Mouse (Mus musculus) thymus, postnatal 25 days (tissue): ENCODE data around the gene Tdrd1.
"Not testable (repeated sequence)": the region's sequence is repeated elsewhere in the genome, so short reads cannot be mapped to it uniquely, and the experiment has no call there.

Experiments used
- DNase-seq: peaks from one replicate; pipeline ENCODE4 v3.0.0; 2022

Gene Tdrd1

DNA sequence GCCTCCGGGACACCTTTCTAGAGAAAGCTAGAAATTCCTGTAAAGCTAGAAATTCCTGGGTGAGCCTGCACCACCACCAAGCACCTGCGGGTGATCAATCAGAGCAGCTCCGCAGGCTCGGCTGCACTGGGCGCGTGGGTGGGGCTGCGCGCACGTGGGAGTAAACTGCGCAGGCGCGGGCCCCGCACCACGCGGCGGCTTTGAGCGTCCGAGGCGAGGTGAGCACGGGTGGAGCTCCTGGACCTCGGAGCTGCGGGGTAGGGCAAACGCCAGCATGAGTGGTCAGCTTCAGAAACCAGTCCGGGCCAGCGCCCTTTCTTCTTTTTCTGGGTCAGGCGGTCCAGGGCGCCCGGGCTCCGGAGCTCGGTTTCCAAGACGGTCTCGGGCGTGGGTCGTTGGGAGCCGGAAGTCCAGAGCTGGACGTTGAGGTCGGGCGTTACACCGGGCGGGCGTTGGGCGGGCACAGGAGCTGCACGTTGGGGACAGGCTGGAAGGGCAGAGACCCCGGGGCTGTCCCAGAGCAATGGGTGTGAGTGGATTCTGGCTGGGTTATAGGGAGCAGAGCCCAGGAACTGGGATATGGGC is at the start of gene Tdrd1:
Tdrd1 (plus strand) TSS at position 163 of the 585 bp plus-strand sequence.
- no peak for DNase-seq

- peak; percentile 40 for DNase-seq
These were observed 49.2 kb upstream of the Tdrd1 start for GRCm38 (mm10) chr19:56776719-56777382.

- DNase-seq = not testable (repeated sequence)
These were observed 47.5 kb upstream of the Tdrd1 start for GRCm38 (mm10) chr19:56778532-56778931.

- DNase-seq = no peak
These were observed 38.1 kb upstream of the Tdrd1 start for GRCm38 (mm10) chr19:56787911-56788310.

GRCm38 (mm10) chr19:56788952-56789351 is 37.1 kb upstream of the Tdrd1 start:
- no peak for DNase-seq

DNA sequence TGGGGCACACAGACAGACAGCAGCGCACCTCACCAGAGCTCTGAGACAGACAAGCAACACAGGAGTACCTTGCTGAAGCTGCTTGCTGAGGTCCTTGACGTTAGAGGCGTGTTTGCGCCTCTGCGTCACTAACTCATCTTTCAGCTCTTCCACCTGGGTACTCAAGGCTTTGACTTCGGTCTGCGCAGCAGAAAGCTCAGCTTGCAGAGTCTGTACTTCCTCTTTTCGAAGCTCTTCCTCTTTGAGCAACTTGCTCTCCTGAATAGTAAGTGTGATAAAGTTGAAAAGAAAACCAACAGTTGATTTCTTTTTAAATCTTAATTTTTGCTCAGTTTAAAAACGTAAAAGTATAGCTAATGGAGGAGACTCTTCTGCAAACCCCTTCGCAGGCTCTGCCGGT is 28.6 kb upstream of the Tdrd1 start:
- no peak for DNase-seq

DNA sequence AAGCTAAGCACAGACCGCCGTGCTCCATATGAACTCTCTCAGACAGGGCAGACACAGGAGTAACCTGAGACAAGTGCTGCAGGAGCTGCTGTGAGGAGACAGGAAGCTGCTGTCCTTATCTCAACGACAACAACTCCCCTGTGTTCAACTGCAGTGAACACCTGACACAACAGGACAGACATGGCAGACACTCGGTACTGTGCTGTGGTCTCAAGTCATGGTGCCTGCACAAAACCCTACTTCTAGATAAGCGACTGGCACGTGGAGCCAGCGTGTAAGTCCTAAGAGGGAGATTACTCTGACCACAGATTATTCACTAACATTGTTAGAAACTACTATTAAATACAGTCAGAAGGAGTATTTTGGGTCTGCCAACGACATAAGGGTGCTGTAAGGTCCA is 25.8 kb upstream of the Tdrd1 start:
- no peak for DNase-seq

- no peak for DNase-seq
These were observed 24.9 kb upstream of the Tdrd1 start for GRCm38 (mm10) chr19:56800930-56801655.

- DNase-seq = no peak
These were observed 24.2 kb upstream of the Tdrd1 start for GRCm38 (mm10) chr19:56801656-56802351.

DNA sequence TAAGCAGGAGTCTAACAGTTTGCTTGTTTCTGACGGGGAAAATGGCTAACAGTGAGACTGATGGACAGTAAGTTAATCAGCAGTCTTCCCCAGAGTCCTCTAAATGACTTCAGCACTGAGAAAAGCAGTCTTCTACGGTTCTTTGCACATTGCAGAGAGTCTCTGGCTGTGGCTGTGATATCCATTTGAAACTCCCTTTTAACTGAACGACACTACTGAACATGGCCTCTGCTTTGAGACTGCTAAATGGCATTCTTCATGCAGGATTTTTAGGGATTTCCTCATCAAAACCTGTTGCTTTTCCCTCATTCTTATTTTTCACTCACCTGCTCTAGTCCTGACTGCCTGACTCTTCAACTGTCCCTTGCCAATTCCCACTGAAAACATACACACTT is 23.7 kb upstream of the Tdrd1 start:
- DNase-seq = no peak

GRCm38 (mm10) chr19:56805366-56805765 is 20.6 kb upstream of the Tdrd1 start:
- DNase-seq = peak; percentile 10

DNA sequence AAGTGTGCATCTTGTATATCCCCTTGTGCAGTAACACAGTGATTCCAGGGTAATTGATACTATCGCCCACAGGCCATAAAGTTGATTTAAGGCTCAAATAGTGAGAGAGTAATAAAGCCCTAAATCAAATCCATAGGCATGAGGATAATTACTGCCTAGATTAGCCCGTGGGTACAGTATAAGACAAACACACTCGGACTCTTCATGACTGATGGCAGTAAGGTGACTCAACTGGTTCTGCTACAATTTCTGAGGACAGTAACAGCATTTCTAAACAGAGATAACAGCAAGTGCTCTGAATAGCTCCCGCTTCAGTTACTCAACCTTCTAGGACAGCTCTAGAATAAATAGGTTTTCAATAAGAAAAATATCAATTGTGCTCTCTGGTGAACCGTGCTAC is 18.9 kb upstream of the Tdrd1 start:
- no peak for DNase-seq

DNA sequence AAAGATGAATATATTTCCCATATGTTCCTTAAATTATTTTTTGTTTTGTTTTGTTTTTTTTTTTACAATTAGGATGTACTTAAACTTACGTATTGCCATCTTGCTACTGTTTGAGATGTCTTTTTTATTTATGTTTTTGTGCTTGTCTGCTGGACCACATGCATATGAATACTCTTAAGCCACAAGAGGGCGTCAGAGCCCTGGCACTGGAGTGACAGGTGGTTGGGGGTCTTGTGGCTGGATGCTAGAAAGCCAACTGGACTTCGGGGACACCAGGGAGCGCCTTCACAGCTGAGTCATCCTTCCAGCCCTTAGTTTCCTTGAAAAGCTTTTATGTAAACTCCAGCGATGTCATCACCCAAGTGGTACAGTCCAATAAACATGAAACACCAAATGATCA is 17.2 kb upstream of the Tdrd1 start:
- no peak for DNase-seq

DNA sequence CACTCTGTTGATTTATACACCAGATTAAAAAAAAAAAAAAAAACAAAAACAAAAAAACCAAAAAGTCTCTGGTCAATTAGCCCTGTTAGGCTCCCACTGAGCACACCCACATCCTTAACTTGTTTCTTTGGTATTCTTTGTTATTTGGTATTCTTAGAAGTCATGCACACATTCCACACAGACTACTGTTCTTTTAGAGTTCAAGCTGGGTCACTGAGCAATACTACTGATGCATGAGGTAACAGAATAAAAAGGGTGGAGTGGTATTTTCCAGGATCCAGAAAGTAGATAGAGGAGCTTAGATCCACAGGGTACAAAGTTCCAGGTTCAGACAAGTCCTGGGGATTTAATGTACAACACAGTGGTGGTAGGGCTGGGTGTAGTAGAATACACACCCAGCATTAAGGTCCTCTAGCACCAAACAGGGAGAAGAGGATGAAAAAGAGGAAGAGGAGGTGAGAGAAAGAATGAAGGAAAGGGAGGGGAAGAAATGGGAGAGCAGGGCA is 15.3 kb upstream of the Tdrd1 start:
- DNase-seq = no peak

GRCm38 (mm10) chr19:56811590-56811989 is 14.4 kb upstream of the Tdrd1 start:
- no peak for DNase-seq

DNA sequence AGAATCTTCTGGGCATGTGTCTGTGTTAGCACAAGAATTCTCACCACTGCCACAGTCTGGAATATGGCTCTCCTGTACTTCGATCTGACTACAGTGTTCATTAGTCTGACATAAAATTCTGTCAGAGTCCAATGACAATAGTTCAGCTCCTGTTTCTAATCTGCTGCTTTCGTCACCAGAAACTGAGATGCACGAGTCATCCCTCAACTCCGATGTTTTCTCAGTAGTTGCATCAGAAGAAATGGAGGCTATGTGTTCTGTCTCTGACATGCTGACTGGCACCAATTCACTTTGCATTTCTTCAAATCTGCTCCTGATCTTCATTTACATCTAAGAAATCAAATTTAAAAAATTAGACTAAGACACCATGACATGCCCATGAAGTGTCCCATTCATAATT is 12.6 kb upstream of the Tdrd1 start:
- no peak for DNase-seq

DNA sequence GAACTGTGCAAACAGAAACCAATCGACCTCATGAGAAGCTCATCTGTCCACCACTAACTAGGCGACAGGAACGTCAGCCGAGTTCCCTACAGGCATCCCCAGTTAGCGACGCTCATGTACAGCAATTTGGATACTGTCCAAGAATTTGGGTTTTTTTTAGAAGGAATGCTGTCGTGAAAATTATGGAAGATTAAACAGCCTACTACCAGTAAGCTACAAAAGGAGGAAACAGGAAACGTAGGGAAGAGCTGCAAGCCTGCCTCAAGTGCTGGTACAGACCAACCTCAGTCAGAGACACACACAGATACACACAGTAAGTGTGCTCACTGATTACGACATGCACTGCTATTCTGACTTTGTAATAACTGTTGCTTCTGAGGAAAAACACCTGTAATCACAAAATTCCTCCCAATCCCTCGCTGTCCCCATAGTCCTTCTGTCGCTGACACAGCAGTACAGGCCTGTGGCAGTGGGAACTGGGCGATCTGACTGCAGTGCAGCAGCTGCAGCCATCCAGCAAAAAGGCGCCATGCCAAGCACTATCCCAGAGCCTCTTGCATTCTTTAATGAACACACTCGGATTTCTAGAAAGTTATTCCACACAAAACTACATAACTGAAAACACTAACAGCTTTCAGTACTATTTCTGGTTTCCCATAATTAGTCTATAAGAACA is 8.0 kb upstream of the Tdrd1 start:
- no peak for DNase-seq

- DNase-seq = peak; percentile 34
These were observed 4.8 kb upstream of the Tdrd1 start for GRCm38 (mm10) chr19:56821040-56821797.

DNA sequence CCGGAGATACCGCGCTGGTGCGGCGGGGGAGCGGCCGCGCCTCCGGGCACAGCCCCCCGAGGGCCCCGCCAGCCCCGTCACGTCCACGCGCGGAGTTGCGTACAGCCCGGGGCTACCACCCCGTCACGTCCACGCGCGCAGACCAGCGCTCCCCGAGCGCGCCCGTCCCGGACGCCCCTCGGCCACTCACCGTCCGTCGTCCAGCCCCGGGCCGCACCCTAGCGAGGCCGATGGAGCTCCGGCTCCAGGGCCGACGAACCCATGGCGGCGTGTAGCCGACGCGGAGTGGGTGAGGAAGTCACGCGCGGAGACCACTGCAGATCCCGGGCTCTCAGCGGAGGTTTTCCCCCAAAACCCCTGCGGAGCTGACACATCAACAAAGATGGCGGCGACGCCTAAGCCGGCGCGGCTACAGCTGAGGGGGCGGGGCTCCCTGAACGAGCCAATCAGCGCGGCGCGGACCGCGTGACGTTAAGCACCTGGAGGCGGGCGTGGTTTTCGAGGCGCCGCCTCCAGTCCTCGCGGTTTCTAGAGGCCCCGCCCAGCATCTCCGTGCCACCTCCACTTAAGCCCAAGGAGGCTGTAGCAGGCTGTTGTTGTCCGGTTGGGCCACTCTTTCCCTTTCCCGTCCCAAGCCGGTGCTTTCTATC is 4.1 kb upstream of the Tdrd1 start, which contains the start of gene Ccdc186:
Ccdc186 (minus strand) TSS at position 393 of the 650 bp plus-strand sequence.
- DNase-seq = peak; percentile 97

GRCm38 (mm10) chr19:56822448-56822836 is 3.6 kb upstream of the Tdrd1 start:
- DNase-seq = no peak

GRCm38 (mm10) chr19:56828305-56828704 is 2.3 kb downstream of the Tdrd1 start:
- no peak for DNase-seq
